ENCODE assay signal across 8 mouse cellular contexts in genomic region chr11:68555918-68556584, GRCm38 (mm10). TPM values are rescaled to one million over a fixed set of nuclear protein-coding genes. Genes with fewer than 3 reads are reported as not detected.
A peak's percentile ranks its signal among the peaks of the same experiment; 100 is the strongest.
DNase-seq lines count a peak whose midpoint lies in the region; ATAC-seq lines count a peak whose summit lies in the region.

Gene Mfsd6l, plus strand, starts transcription at chr11:68556186.

- H3K9ac ChIP-seq in heart, embryonic 12.5 days: no peak within 1 kb of the TSS
- no peak within 1 kb of the TSS for H3K9ac ChIP-seq in forebrain, embryonic 13.5 days
- no peak within 1 kb of the TSS for H3K9ac ChIP-seq in midbrain, embryonic 13.5 days (replicated peaks)

- H3K27me3 ChIP-seq in heart, embryonic 12.5 days (replicated peaks): peaks cover 26% of the 10 kb centered on the region
- peaks cover 17% of the 10 kb centered on the region for H3K27me3 ChIP-seq in forebrain, embryonic 13.5 days
- peaks cover 13% of the 10 kb centered on the region for H3K27me3 ChIP-seq in midbrain, embryonic 13.5 days

- peaks cover 7% of the 10 kb centered on the region for H3K4me1 ChIP-seq in heart, embryonic 12.5 days (replicated peaks)
- H3K4me1 ChIP-seq in forebrain, embryonic 13.5 days: peaks cover 7% of the 10 kb centered on the region
- peaks cover 6% of the 10 kb centered on the region for H3K4me1 ChIP-seq in midbrain, embryonic 13.5 days (replicated peaks)

- no peak within 1 kb of the TSS for H3K27ac ChIP-seq in heart, embryonic 12.5 days (ENCODE audit: poor library complexity, severe bottlenecking)
- no peak within 1 kb of the TSS for H3K27ac ChIP-seq in forebrain, embryonic 13.5 days
- H3K27ac ChIP-seq in midbrain, embryonic 13.5 days: no peak within 1 kb of the TSS

- H3K4me2 ChIP-seq in heart, embryonic 12.5 days: peak within 1 kb of the TSS; percentile 66
- peak within 1 kb of the TSS; percentile 40 for H3K4me2 ChIP-seq in forebrain, embryonic 13.5 days
- H3K4me2 ChIP-seq in midbrain, embryonic 13.5 days (replicated peaks): peak within 1 kb of the TSS; percentile 47

- DNase-seq in heart, postnatal 14 days: no peak
- peak; percentile 86 to 91 for DNase-seq in kidney, postnatal 36 days
- no peak for DNase-seq in spleen, postnatal 36 days (ENCODE audit: low spot score in 2 of 2)
- DNase-seq in adrenal gland, postnatal 10 days: no peak
- DNase-seq in frontal cortex, adult 2 months (ENCODE audit: extremely low spot score in 1 of 2, low spot score in 1 of 2): no peak

- H3K4me3 ChIP-seq in heart, embryonic 12.5 days: peak within 1 kb of the TSS; percentile 28
- no peak within 1 kb of the TSS for H3K4me3 ChIP-seq in forebrain, embryonic 13.5 days
- H3K4me3 ChIP-seq in midbrain, embryonic 13.5 days (replicated peaks): peak within 1 kb of the TSS; percentile 17; the same call in 1 of the 2 replicates

- H3K9me3 ChIP-seq in heart, embryonic 12.5 days (replicated peaks): no peaks in the 10 kb centered on the region
- no peaks in the 10 kb centered on the region; the same call in 1 of the 2 replicates for H3K9me3 ChIP-seq in forebrain, embryonic 13.5 days (replicated peaks)
- no peaks in the 10 kb centered on the region for H3K9me3 ChIP-seq in midbrain, embryonic 13.5 days

- peak; percentile 18; the same call in 1 of the 2 replicates for ATAC-seq in heart, embryonic 12.5 days (ENCODE audit: insufficient number of reproducible peaks, low FRiP score)
- no peak for ATAC-seq in forebrain, embryonic 13.5 days
- no peak for ATAC-seq in midbrain, embryonic 13.5 days

- WGBS in heart, embryonic 12.5 days: 11% methylated on average over 37 of the region's 37 CpGs
- 7% methylated on average over 37 of the region's 37 CpGs for WGBS in forebrain, embryonic 13.5 days
- 9% methylated on average over 37 of the region's 37 CpGs for WGBS in midbrain, embryonic 13.5 days

- intact Hi-C loops in heart, postnatal 14 days (cut with DNase I): no loop called here

- no peaks in the 10 kb centered on the region for H3K36me3 ChIP-seq in heart, embryonic 12.5 days
- H3K36me3 ChIP-seq in forebrain, embryonic 13.5 days (ENCODE audit: poor library complexity, severe bottlenecking): no peaks in the 10 kb centered on the region
- no peaks in the 10 kb centered on the region for H3K36me3 ChIP-seq in midbrain, embryonic 13.5 days

RNA-seq across cellular contexts. Expression of gene Mfsd6l, which starts in this region (rescaled TPM):
- polyA plus RNA-seq in heart, embryonic 12.5 days (2016; fragmentation: Nextera tagmentation; extraction: Ambion mirVana): 0.08 TPM in 1 of 2 replicates, not detected in the other
- total RNA-seq in heart, postnatal 14 days (2021): under 1 TPM; 0.24 to 0.43 TPM
- polyA plus RNA-seq in forebrain, embryonic 13.5 days (2015; fragmentation: Nextera tagmentation; extraction: Ambion mirVana): not detected in 2 replicates
- not detected in 2 replicates for polyA plus RNA-seq in midbrain, embryonic 13.5 days (2015; fragmentation: Nextera tagmentation; extraction: Ambion mirVana)
- under 1 TPM in 1 of 2 experiments, not detected in 1; 0.27 TPM for total RNA-seq in adrenal gland, postnatal 10 days (2021)
- polyA plus RNA-seq in frontal cortex, adult 2 months (2012; rRNA removed): 0.08 TPM in 1 of 2 replicates, not detected in the other

Comparison
In these comparisons a context has a peak if more than half of its experiments do, and no peak if none do; other contexts are left out.
1. Peak in ATAC-seq, H3K4me3 ChIP-seq and H3K4me2 ChIP-seq in heart, embryonic 12.5 days; RNA of the gene not detected or under 1 TPM.
2. DNase-seq: peak in kidney, postnatal 36 days (2 of 2); none in heart, postnatal 14 days (0 of 2), spleen, postnatal 36 days (0 of 2), adrenal gland, postnatal 10 days (single experiment) and frontal cortex, adult 2 months (0 of 2).
3. Peak in every context shown above with its lines, with median percentiles within 50 percentile points of each other: H3K4me2 ChIP-seq.